Mouse (Mus musculus): ENCODE measurements around the gene Olfr430.

- no peak for TF ChIP-seq CTCF (IDR thresholded peaks at IDR 0.05; ENCODE audit: borderline replicate concordance, insufficient read depth, low read length)
- no peak for TF ChIP-seq POLR2A (IDR thresholded peaks at IDR 0.05; ENCODE audit: low read depth, low read length)
Observed at GRCm38 (mm10) chr1:174103735-174104134, 37.3 kb downstream of the Olfr430 start.
